Mouse (Mus musculus): Measurements from ENCODE around the gene Cklf. TPM values are rescaled to one million over a fixed set of nuclear protein-coding genes. Genes with fewer than 3 reads are reported as not detected.

The Cklf gene
- 35.1 and 38.2 TPM in 2 replicates for polyA plus RNA-seq (2016; fragmentation: Nextera tagmentation; extraction: Ambion mirVana)

- Histone ChIP-seq H3K36me3 (no peaks in the 10 kb centered on the region), H3K4me3 (peak within 1 kb of the TSS; percentile 52), H3K9me3 (no peaks in the 10 kb centered on the region), H3K9ac (peak within 1 kb of the TSS; percentile 57), H3K27me3 (replicated peaks) (no peaks in the 10 kb centered on the region), H3K4me1 (peaks cover 20% of the 10 kb centered on the region), H3K4me2 (replicated peaks) (peak within 1 kb of the TSS; percentile 66), H3K27ac (no peak within 1 kb of the TSS)
- ATAC-seq (ENCODE audit: low FRiP score, low read depth): peak; percentile 83
- WGBS: 4% methylated on average over 41 of the region's 41 CpGs
These were observed at the start of gene Cklf for GRCm38 (mm10) chr8:104250439-104251367. Gene Cklf (plus strand): TSS chr8:104250861.

DNA sequence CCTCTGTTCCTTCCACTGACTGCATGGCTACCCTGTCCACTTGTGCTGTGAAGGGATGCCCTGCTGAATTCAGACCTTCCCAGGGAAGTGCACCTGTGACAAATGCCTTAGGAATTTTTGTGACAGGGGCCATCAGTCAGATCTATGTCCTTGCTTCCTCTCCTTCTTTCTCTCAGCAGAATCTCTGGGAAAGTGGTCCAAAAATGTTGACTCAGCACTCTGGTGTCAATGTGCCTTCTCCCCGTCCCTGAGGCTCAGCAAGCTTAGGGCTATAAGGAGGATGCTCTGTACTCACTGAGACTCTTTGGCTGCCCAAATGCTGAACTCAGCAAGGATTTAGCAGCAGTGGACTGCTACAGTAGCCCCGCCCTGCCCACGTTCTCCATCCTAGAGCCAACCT lies 49.0 kb upstream of the Cklf start:
- H3K9me3 ChIP-seq: no peaks in the 10 kb centered on the region
- 83% methylated on average over 3 of the region's 3 CpGs for WGBS

GRCm38 (mm10) chr8:104202320-104202719 lies 48.3 kb upstream of the Cklf start:
- Histone ChIP-seq H3K27ac (no peak overlapping the region), H3K9me3 (no peaks in the 10 kb centered on the region), H3K4me2 (replicated peaks) (no peak overlapping the region), H3K4me3 (no peak overlapping the region), H3K36me3 (no peaks in the 10 kb centered on the region), H3K27me3 (replicated peaks) (no peaks in the 10 kb centered on the region), H3K9ac (no peak overlapping the region), H3K4me1 (no peaks in the 10 kb centered on the region)
- ATAC-seq (ENCODE audit: low FRiP score, low read depth): no peak
- 84% methylated on average over 4 of the region's 4 CpGs for WGBS

More for the DNA sequence above, 49.0 kb upstream of the Cklf start:
- H3K27me3 ChIP-seq (replicated peaks): no peaks in the 10 kb centered on the region
- no peak for ATAC-seq (ENCODE audit: low FRiP score, low read depth)
- no peak overlapping the region for H3K4me2 ChIP-seq (replicated peaks)
- H3K4me1 ChIP-seq: no peaks in the 10 kb centered on the region
- H3K36me3 ChIP-seq: no peaks in the 10 kb centered on the region
- H3K27ac ChIP-seq: no peak overlapping the region
- no peak overlapping the region for H3K9ac ChIP-seq
- H3K4me3 ChIP-seq: no peak overlapping the region

GRCm38 (mm10) chr8:104205292-104205691 lies 45.4 kb upstream of the Cklf start:
- no peak for ATAC-seq (ENCODE audit: low FRiP score, low read depth)
- no peak overlapping the region for H3K27ac ChIP-seq
- H3K4me3 ChIP-seq: no peak overlapping the region
- H3K4me2 ChIP-seq (replicated peaks): no peak overlapping the region
- H3K9ac ChIP-seq: no peak overlapping the region
- WGBS: 56% methylated on average over 3 of the region's 3 CpGs
- no peaks in the 10 kb centered on the region for H3K27me3 ChIP-seq (replicated peaks)
- H3K9me3 ChIP-seq: no peaks in the 10 kb centered on the region
- no peaks in the 10 kb centered on the region for H3K4me1 ChIP-seq
- H3K36me3 ChIP-seq: no peaks in the 10 kb centered on the region

DNA sequence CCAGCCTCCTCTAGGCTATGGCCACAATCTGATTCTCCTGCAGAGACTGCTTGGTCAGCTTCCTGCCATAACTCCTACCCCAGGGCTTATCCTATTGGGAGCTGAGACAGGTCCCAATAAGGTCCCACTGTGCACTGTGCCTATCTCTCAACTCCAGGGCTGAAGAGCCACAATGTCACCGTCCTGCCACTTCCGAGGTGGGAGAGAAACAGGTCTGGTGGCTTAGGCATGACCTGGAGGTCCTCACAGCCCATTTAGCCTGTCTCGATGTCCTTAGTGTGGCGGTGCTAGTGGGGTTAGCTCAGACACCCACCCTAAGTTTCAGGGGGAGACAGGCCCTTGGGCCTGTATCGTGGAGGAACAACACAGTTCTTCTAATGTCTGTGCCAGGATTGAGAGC lies 33.1 kb upstream of the Cklf start:
- H3K4me2 ChIP-seq (replicated peaks): no peak overlapping the region
- no peaks in the 10 kb centered on the region for H3K9me3 ChIP-seq
- H3K27me3 ChIP-seq (replicated peaks): no peaks in the 10 kb centered on the region
- no peaks in the 10 kb centered on the region for H3K36me3 ChIP-seq
- no peak for ATAC-seq (ENCODE audit: low FRiP score, low read depth)
- no peak overlapping the region for H3K9ac ChIP-seq
- H3K4me3 ChIP-seq: no peak overlapping the region
- 92% methylated on average over 5 of the region's 5 CpGs for WGBS
- no peaks in the 10 kb centered on the region for H3K4me1 ChIP-seq
- no peak overlapping the region for H3K27ac ChIP-seq

GRCm38 (mm10) chr8:104219079-104219478 lies 31.6 kb upstream of the Cklf start:
- no peak overlapping the region for H3K9ac ChIP-seq
- H3K27ac ChIP-seq: no peak overlapping the region
- H3K9me3 ChIP-seq: no peaks in the 10 kb centered on the region
- no peak overlapping the region for H3K4me3 ChIP-seq
- no peaks in the 10 kb centered on the region for H3K4me1 ChIP-seq
- H3K36me3 ChIP-seq: peaks cover 4% of the 10 kb centered on the region; the same call in 1 of the 2 replicates
- ATAC-seq (ENCODE audit: low FRiP score, low read depth): 0 out of 2 replicates have a peak, but pooled peaks have one; percentile 11
- no peaks in the 10 kb centered on the region for H3K27me3 ChIP-seq (replicated peaks)
- H3K4me2 ChIP-seq (replicated peaks): no peak overlapping the region
- 26% methylated on average over 11 of the region's 11 CpGs for WGBS

DNA sequence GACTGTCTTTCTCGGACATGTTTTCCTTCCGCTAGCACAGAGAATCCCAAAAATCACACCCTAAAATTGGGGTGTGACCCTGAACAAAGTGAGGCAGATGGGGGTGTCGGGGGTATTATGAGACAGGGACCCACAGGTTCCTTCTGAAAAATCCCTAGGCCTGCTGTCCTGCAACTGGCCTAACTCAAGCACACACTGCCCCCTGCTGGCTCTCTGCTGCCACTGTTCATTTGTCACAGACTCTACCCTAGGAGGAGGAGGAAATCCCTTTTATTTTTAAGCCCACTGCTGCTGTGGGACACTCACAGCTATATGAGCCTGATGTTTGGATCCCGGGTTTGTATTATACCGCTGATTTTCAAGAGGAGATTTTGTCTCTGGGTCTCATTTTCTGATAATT lies 30.9 kb upstream of the Cklf start:
- no peak overlapping the region for H3K4me3 ChIP-seq
- 49% methylated on average over 5 of the region's 5 CpGs for WGBS

GRCm38 (mm10) chr8:104227048-104227447 lies 23.6 kb upstream of the Cklf start:
- peaks cover 78% of the 10 kb centered on the region for H3K36me3 ChIP-seq
- no peaks in the 10 kb centered on the region for H3K27me3 ChIP-seq (replicated peaks)
- H3K4me1 ChIP-seq: no peaks in the 10 kb centered on the region
- 87% methylated on average over 5 of the region's 5 CpGs for WGBS
- H3K27ac ChIP-seq: no peak overlapping the region
- no peak overlapping the region for H3K4me2 ChIP-seq (replicated peaks)
- no peak for ATAC-seq (ENCODE audit: low FRiP score, low read depth)
- H3K4me3 ChIP-seq: no peak overlapping the region
- H3K9ac ChIP-seq: no peak overlapping the region
- H3K9me3 ChIP-seq: peaks cover 5% of the 10 kb centered on the region; the same call in 1 of the 2 replicates

More for the DNA sequence above, 30.9 kb upstream of the Cklf start:
- H3K4me1 ChIP-seq: no peaks in the 10 kb centered on the region
- peaks cover 5% of the 10 kb centered on the region; the same call in 1 of the 2 replicates for H3K9me3 ChIP-seq
- H3K4me2 ChIP-seq (replicated peaks): no peak overlapping the region
- no peaks in the 10 kb centered on the region for H3K27me3 ChIP-seq (replicated peaks)
- ATAC-seq (ENCODE audit: low FRiP score, low read depth): peak; percentile 62; the same call in 1 of the 2 replicates
- H3K27ac ChIP-seq: no peak overlapping the region
- H3K9ac ChIP-seq: no peak overlapping the region
- peaks cover 11% of the 10 kb centered on the region; the same call in 1 of the 2 replicates for H3K36me3 ChIP-seq

DNA sequence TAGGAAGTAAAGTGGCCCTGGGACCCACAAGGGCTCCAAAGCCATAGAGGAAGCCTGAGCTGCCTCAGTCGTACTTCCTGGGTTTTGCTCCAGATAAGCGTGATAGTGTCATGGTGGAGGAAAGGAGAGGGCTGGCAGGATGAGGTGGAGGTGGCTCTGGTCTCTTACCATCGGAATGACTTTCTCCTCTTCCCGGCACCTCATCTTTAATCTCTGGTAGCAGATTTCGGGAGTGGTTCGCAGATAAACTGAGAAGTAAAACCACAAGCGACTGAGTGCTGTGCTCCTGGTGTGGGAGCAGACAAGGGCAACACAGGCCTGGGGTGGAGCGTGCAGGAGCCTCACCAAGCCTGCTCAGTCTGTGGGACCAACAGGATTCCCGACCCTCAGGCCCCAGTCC lies 20.3 kb upstream of the Cklf start:
- H3K27me3 ChIP-seq (replicated peaks): no peaks in the 10 kb centered on the region
- H3K36me3 ChIP-seq: peaks cover 95% of the 10 kb centered on the region
- no peak overlapping the region for H3K4me3 ChIP-seq
- H3K4me1 ChIP-seq: no peaks in the 10 kb centered on the region
- H3K9ac ChIP-seq: no peak overlapping the region
- H3K4me2 ChIP-seq (replicated peaks): no peak overlapping the region
- H3K27ac ChIP-seq: no peak overlapping the region
- no peak for ATAC-seq (ENCODE audit: low FRiP score, low read depth)
- 92% methylated on average over 9 of the region's 9 CpGs for WGBS
- H3K9me3 ChIP-seq: no peaks in the 10 kb centered on the region

DNA sequence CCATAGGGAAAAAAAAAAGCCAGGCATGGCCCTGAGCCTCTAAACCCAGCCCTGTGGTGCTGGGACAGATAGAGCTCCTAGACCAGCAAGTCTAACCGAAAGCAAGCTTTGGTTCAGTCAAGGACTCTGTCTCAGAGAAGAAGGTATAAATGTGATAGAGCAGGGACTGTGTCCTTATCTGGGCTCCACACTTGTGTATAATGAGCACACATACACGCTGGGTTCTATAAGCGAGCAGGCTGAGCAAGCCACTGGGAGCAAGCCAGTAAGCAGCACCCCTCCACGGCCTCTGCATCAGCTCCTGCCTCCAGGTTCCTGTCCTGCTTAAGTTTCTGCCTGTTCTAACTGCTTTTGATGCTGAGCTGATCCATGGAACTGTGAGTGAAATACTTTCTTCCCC lies 18.6 kb upstream of the Cklf start:
- no peak overlapping the region for H3K27ac ChIP-seq
- no peak for ATAC-seq (ENCODE audit: low FRiP score, low read depth)
- H3K9ac ChIP-seq: no peak overlapping the region
- H3K36me3 ChIP-seq: peaks cover 95% of the 10 kb centered on the region
- no peaks in the 10 kb centered on the region for H3K9me3 ChIP-seq
- H3K27me3 ChIP-seq (replicated peaks): no peaks in the 10 kb centered on the region
- no peaks in the 10 kb centered on the region for H3K4me1 ChIP-seq
- 91% methylated on average over 4 of the region's 4 CpGs for WGBS
- H3K4me3 ChIP-seq: no peak overlapping the region
- no peak overlapping the region for H3K4me2 ChIP-seq (replicated peaks)

GRCm38 (mm10) chr8:104232919-104233318 lies 17.7 kb upstream of the Cklf start:
- Histone ChIP-seq H3K4me1 (no peaks in the 10 kb centered on the region), H3K36me3 (peaks cover 95% of the 10 kb centered on the region), H3K9ac (no peak overlapping the region), H3K27me3 (replicated peaks) (no peaks in the 10 kb centered on the region), H3K4me3 (no peak overlapping the region), H3K4me2 (replicated peaks) (no peak overlapping the region), H3K27ac (no peak overlapping the region), H3K9me3 (no peaks in the 10 kb centered on the region)
- whole genome bisulfite sequencing: 93% methylated on average over 5 of the region's 5 CpGs
- ATAC-seq (ENCODE audit: low FRiP score, low read depth): no peak

DNA sequence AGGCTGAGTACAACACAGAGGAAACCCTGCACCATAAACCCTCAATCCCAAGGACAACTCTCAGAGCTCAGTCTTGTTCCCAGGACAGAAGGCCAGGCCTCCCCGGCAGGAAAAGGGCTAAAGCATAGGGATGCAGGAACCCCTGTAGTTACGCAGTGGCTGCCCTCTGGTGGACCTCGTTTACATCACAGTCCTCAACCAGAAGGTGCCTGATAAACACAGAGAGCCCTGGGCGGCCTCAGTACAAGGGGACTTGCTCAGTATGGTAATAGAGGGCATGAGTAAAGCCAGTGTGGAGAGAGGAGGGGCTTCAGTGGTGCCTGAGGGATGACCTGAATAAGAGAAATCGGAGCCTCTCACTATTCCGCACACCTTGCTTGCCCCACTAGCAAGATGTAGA lies 16.1 kb upstream of the Cklf start:
- 51% methylated on average over 6 of the region's 6 CpGs for WGBS
- no peaks in the 10 kb centered on the region for H3K9me3 ChIP-seq
- H3K9ac ChIP-seq: no peak overlapping the region
- H3K4me3 ChIP-seq: no peak overlapping the region
- peaks cover 98% of the 10 kb centered on the region for H3K36me3 ChIP-seq
- no peak overlapping the region for H3K4me2 ChIP-seq (replicated peaks)
- no peaks in the 10 kb centered on the region for H3K4me1 ChIP-seq
- H3K27ac ChIP-seq: no peak overlapping the region
- 0 out of 2 replicates have a peak, but pooled peaks have one; percentile 48 for ATAC-seq (ENCODE audit: low FRiP score, low read depth)
- no peaks in the 10 kb centered on the region for H3K27me3 ChIP-seq (replicated peaks)
